Mouse (Mus musculus) lung, embryonic 15.5 days (tissue): Measurements from ENCODE around the gene Atpif1. TPM values are rescaled to one million over a fixed set of nuclear protein-coding genes. Genes with fewer than 3 reads are reported as not detected.

Experiments used
- ATAC-seq: fragments of 200-750 bp; cut with Nextera tagmentation; 2 replicates; pipeline ENCODE4 v1.8.0; 2017; ENCODE audit warnings: moderate number of reproducible peaks, borderline replicate concordance; ENCODE audit not compliant: low FRiP score, low TSS enrichment; ENCODE audit errors: extremely low read depth
- H3K27ac ChIP-seq: fragments of 300-500 bp; sonication (generic); 2 replicates; pipeline ENCODE4 v1.5.1; 2015; ENCODE audit warnings: moderate library complexity, mild to moderate bottlenecking, inconsistent platforms
- H3K27me3 ChIP-seq: fragments of 300-500 bp; sonication (generic); 2 replicates; pipeline ENCODE4 v1.6.1; 2015; ENCODE audit warnings: inconsistent platforms
- H3K36me3 ChIP-seq: fragments of 300-500 bp; sonication (generic); 2 replicates; pipeline ENCODE4 v1.6.1; 2015; ENCODE audit warnings: inconsistent platforms
- H3K4me1 ChIP-seq: fragments of 300-500 bp; sonication (generic); 2 replicates; pipeline ENCODE4 v1.6.1; 2015; ENCODE audit warnings: inconsistent platforms
- H3K4me2 ChIP-seq: fragments of 300-500 bp; sonication (generic); 2 replicates; pipeline ENCODE4 v1.6.1; 2015; ENCODE audit warnings: inconsistent platforms, mild to moderate bottlenecking, moderate library complexity
- H3K4me3 ChIP-seq: fragments of 300-500 bp; sonication (generic); 2 replicates; pipeline ENCODE4 v1.5.1; 2015; ENCODE audit warnings: mild to moderate bottlenecking, inconsistent platforms
- H3K9ac ChIP-seq: fragments of 300-500 bp; sonication (generic); 2 replicates; pipeline ENCODE4 v1.6.1; 2015; ENCODE audit warnings: inconsistent platforms
- H3K9me3 ChIP-seq: fragments of 300-500 bp; sonication (generic); 2 replicates; pipeline ENCODE4 v1.6.1; 2016; ENCODE audit warnings: inconsistent platforms
- WGBS: fragments of 180-500 bp; shearing (Covaris S2); methylation state at CpG from one replicate; pipeline ENCODE4 v1.1.7; 2015; 5-methylcytosine and 5-hydroxymethylcytosine counted together
- polyA plus RNA-seq: library from polyadenylated mRNA; unstranded; fragments of >200 nt; fragmentation: Nextera tagmentation; extraction: Ambion mirVana; gene quantifications from 2 replicates; pipeline ENCODE4 v1.2.1, GENCODE M21; 2015

Gene Atpif1
- polyA plus RNA-seq, 1 experiment from 2014 or later: 913 TPM

GRCm38 (mm10) chr4:132506250-132506649 is 27.2 kb downstream of the Atpif1 start:
- Histone ChIP-seq H3K27ac (no peak overlapping the region), H3K36me3 (no peaks in the 10 kb centered on the region), H3K27me3 (no peaks in the 10 kb centered on the region), H3K4me3 (no peak overlapping the region), H3K9me3 (no peaks in the 10 kb centered on the region), H3K9ac (no peak overlapping the region), H3K4me2 (no peak overlapping the region), H3K4me1 (peaks cover 25% of the 10 kb centered on the region)
- ATAC-seq: no peak
- 78% methylated on average over 6 of the region's 6 CpGs for WGBS

- no peak overlapping the region for H3K9ac ChIP-seq
- no peak overlapping the region for H3K27ac ChIP-seq
- H3K36me3 ChIP-seq: no peaks in the 10 kb centered on the region
- no peak overlapping the region for H3K4me3 ChIP-seq
- no peak overlapping the region for H3K4me2 ChIP-seq
- H3K4me1 ChIP-seq: peaks cover 24% of the 10 kb centered on the region
- H3K27me3 ChIP-seq: no peaks in the 10 kb centered on the region
- no peak for ATAC-seq
- 75% methylated on average over 10 of the region's 10 CpGs for WGBS
- H3K9me3 ChIP-seq: no peaks in the 10 kb centered on the region
These were observed 27.7 kb downstream of the Atpif1 start for GRCm38 (mm10) chr4:132505800-132506199.

GRCm38 (mm10) chr4:132505034-132505738 is 28.3 kb downstream of the Atpif1 start:
- 61% methylated on average over 6 of the region's 6 CpGs for WGBS
- peaks cover 21% of the 10 kb centered on the region for H3K4me1 ChIP-seq
- no peak overlapping the region for H3K9ac ChIP-seq
- no peak overlapping the region for H3K4me3 ChIP-seq
- H3K36me3 ChIP-seq: no peaks in the 10 kb centered on the region
- no peak overlapping the region for H3K4me2 ChIP-seq
- H3K27me3 ChIP-seq: no peaks in the 10 kb centered on the region
- no peaks in the 10 kb centered on the region for H3K9me3 ChIP-seq
- ATAC-seq: no peak
- H3K27ac ChIP-seq: no peak overlapping the region

- Histone ChIP-seq H3K9me3 (no peaks in the 10 kb centered on the region), H3K36me3 (peaks cover 9% of the 10 kb centered on the region; the same call in 1 of the 2 replicates), H3K9ac (no peak overlapping the region), H3K4me2 (no peak overlapping the region), H3K4me1 (peaks cover 13% of the 10 kb centered on the region), H3K27ac (no peak overlapping the region), H3K4me3 (no peak overlapping the region), H3K27me3 (no peaks in the 10 kb centered on the region)
- no peak for ATAC-seq
- 75% methylated on average over 11 of the region's 11 CpGs for WGBS
These were observed 30.1 kb downstream of the Atpif1 start for GRCm38 (mm10) chr4:132503344-132503743.

- H3K9ac ChIP-seq: no peak overlapping the region
- no peaks in the 10 kb centered on the region for H3K9me3 ChIP-seq
- ATAC-seq: no peak
- no peak overlapping the region for H3K27ac ChIP-seq
- no peak overlapping the region for H3K4me3 ChIP-seq
- H3K4me2 ChIP-seq: no peak overlapping the region
- H3K4me1 ChIP-seq: 0 out of 2 replicates have a peak, but pooled peaks cover 4% of the 10 kb centered on the region
- peaks cover 20% of the 10 kb centered on the region for H3K36me3 ChIP-seq
- 92% methylated on average over 6 of the region's 6 CpGs for WGBS
- no peaks in the 10 kb centered on the region for H3K27me3 ChIP-seq
These were observed 31.8 kb downstream of the Atpif1 start for GRCm38 (mm10) chr4:132501639-132502038.

GRCm38 (mm10) chr4:132494271-132494918 is 39.1 kb downstream of the Atpif1 start:
- H3K36me3 ChIP-seq: peaks cover 50% of the 10 kb centered on the region
- no peak for ATAC-seq
- H3K27ac ChIP-seq: no peak overlapping the region
- 85% methylated on average over 20 of the region's 20 CpGs for WGBS
- no peaks in the 10 kb centered on the region for H3K9me3 ChIP-seq
- H3K4me2 ChIP-seq: no peak overlapping the region
- no peaks in the 10 kb centered on the region for H3K27me3 ChIP-seq
- H3K4me3 ChIP-seq: no peak overlapping the region
- 0 out of 2 replicates have a peak, but pooled peaks cover 8% of the 10 kb centered on the region for H3K4me1 ChIP-seq
- no peak overlapping the region for H3K9ac ChIP-seq

- Histone ChIP-seq H3K4me2 (no peak overlapping the region), H3K4me3 (no peak overlapping the region), H3K9me3 (no peaks in the 10 kb centered on the region), H3K27me3 (no peaks in the 10 kb centered on the region), H3K9ac (no peak overlapping the region), H3K27ac (no peak overlapping the region), H3K36me3 (peaks cover 37% of the 10 kb centered on the region), H3K4me1 (0 out of 2 replicates have a peak, but pooled peaks cover 8% of the 10 kb centered on the region)
- ATAC-seq: no peak
- 47% methylated on average over 10 of the region's 10 CpGs for WGBS
These were observed 41.0 kb downstream of the Atpif1 start for GRCm38 (mm10) chr4:132492178-132493060.

GRCm38 (mm10) chr4:132491748-132492147 is 41.7 kb downstream of the Atpif1 start:
- 69% methylated on average over 6 of the region's 6 CpGs for WGBS
- Histone ChIP-seq H3K27me3 (no peaks in the 10 kb centered on the region), H3K4me3 (no peak overlapping the region), H3K4me2 (no peak overlapping the region), H3K9me3 (no peaks in the 10 kb centered on the region), H3K27ac (no peak overlapping the region), H3K9ac (no peak overlapping the region), H3K4me1 (0 out of 2 replicates have a peak, but pooled peaks cover 8% of the 10 kb centered on the region), H3K36me3 (peaks cover 31% of the 10 kb centered on the region)
- ATAC-seq: no peak

GRCm38 (mm10) chr4:132491057-132491456 is 42.4 kb downstream of the Atpif1 start:
- H3K9me3 ChIP-seq: no peaks in the 10 kb centered on the region
- H3K27ac ChIP-seq: no peak overlapping the region
- H3K4me3 ChIP-seq: no peak overlapping the region
- H3K4me1 ChIP-seq: 0 out of 2 replicates have a peak, but pooled peaks cover 8% of the 10 kb centered on the region
- WGBS: 90% methylated on average over 8 of the region's 8 CpGs
- H3K27me3 ChIP-seq: no peaks in the 10 kb centered on the region
- no peak for ATAC-seq
- no peak overlapping the region for H3K4me2 ChIP-seq
- peaks cover 25% of the 10 kb centered on the region for H3K36me3 ChIP-seq
- no peak overlapping the region for H3K9ac ChIP-seq

GRCm38 (mm10) chr4:132490273-132491010 is 43.0 kb downstream of the Atpif1 start:
- no peak overlapping the region for H3K4me2 ChIP-seq
- H3K4me1 ChIP-seq: 0 out of 2 replicates have a peak, but pooled peaks cover 8% of the 10 kb centered on the region
- no peaks in the 10 kb centered on the region for H3K9me3 ChIP-seq
- H3K36me3 ChIP-seq: peaks cover 21% of the 10 kb centered on the region
- 94% methylated on average over 15 of the region's 15 CpGs for WGBS
- H3K9ac ChIP-seq: no peak overlapping the region
- no peaks in the 10 kb centered on the region for H3K27me3 ChIP-seq
- no peak for ATAC-seq
- no peak overlapping the region for H3K4me3 ChIP-seq
- H3K27ac ChIP-seq: no peak overlapping the region

GRCm38 (mm10) chr4:132488976-132489375 is 44.5 kb downstream of the Atpif1 start:
- H3K27ac ChIP-seq: no peak overlapping the region
- no peak overlapping the region for H3K4me2 ChIP-seq
- ATAC-seq: no peak
- no peaks in the 10 kb centered on the region for H3K9me3 ChIP-seq
- 0 out of 2 replicates have a peak, but pooled peaks cover 8% of the 10 kb centered on the region for H3K4me1 ChIP-seq
- no peaks in the 10 kb centered on the region for H3K27me3 ChIP-seq
- peaks cover 13% of the 10 kb centered on the region; the same call in 1 of the 2 replicates for H3K36me3 ChIP-seq
- no peak overlapping the region for H3K9ac ChIP-seq
- H3K4me3 ChIP-seq: no peak overlapping the region
- WGBS: 53% methylated on average over 6 of the region's 6 CpGs
